Mouse (Mus musculus) liver, adult 2 months (tissue): ENCODE measurements at regions not wholly inside any gene's neighbourhood (a gene's known extent, or its start where the extent isn't known, plus 50 kb on each side); places are given as distances from the start of the nearest gene placed in this dataset.

Source experiments
- CTCF ChIP-seq: fragments of 200-500 bp; IDR thresholded peaks from 2 replicates; pipeline ENCODE4 v1.5.1; 2011; ENCODE audit warnings: low read depth, low read length, control low read depth
- POLR2A ChIP-seq: fragments of 200-500 bp; IDR thresholded peaks from 2 replicates; pipeline ENCODE4 v1.6.1; 2011; ENCODE audit warnings: low read length, control low read depth; ENCODE audit not compliant: insufficient read depth; ENCODE audit errors: extremely low read depth

GRCm38 (mm10) chr4:142677426-142677825 lies 438.2 kb upstream of the Kazn start:
- no peak for TF ChIP-seq CTCF
- TF ChIP-seq POLR2A, result no peak
